Mouse (Mus musculus) stomach, postnatal 0 days (tissue): ENCODE measurements around the gene H2-Q6. TPM values are rescaled to one million over a fixed set of nuclear protein-coding genes. Genes with fewer than 3 reads are reported as not detected.
"Not testable (repeated sequence)": the region's sequence is repeated elsewhere in the genome, so short reads cannot be mapped to it uniquely, and the experiment has no call there.

Experiments used
- ATAC-seq: fragments of 200-750 bp; cut with Nextera tagmentation; 2 replicates; pipeline ENCODE4 v1.8.0; 2017; ENCODE audit not compliant: low FRiP score, low TSS enrichment
- DNase-seq: peaks from one replicate; pipeline ENCODE4 v3.0.0-alpha.2; 2016; ENCODE audit warnings: low spot score
- H3K27ac ChIP-seq: fragments of 300-500 bp; sonication (generic); replicated peaks from 2 replicates; pipeline ENCODE4 v1.5.1; 2014; ENCODE audit warnings: mild to moderate bottlenecking, control low read depth
- H3K27me3 ChIP-seq: fragments of 300-500 bp; sonication (generic); 2 replicates; pipeline ENCODE4 v1.6.1; 2014; ENCODE audit warnings: low read length; ENCODE audit not compliant: control insufficient read depth, insufficient read depth
- H3K36me3 ChIP-seq: fragments of 300-500 bp; sonication (generic); 2 replicates; pipeline ENCODE4 v1.6.1; 2014; ENCODE audit warnings: low read length, mixed read lengths; ENCODE audit not compliant: control insufficient read depth, insufficient read depth
- H3K4me1 ChIP-seq: fragments of 300-500 bp; sonication (generic); replicated peaks from 2 replicates; pipeline ENCODE4 v1.6.1; 2014; ENCODE audit warnings: antibody characterized with exemption; ENCODE audit not compliant: control insufficient read depth, insufficient read depth
- H3K4me2 ChIP-seq: fragments of 300-500 bp; sonication (generic); replicated peaks from 2 replicates; pipeline ENCODE4 v1.6.1; 2014; ENCODE audit warnings: low read depth, mild to moderate bottlenecking, control low read depth, moderate library complexity
- H3K4me3 ChIP-seq: fragments of 300-500 bp; sonication (generic); 2 replicates; pipeline ENCODE4 v1.5.1; 2014; ENCODE audit warnings: low read depth, low read length, control low read depth
- H3K9ac ChIP-seq: fragments of 300-500 bp; sonication (generic); 2 replicates; pipeline ENCODE4 v1.6.1; 2014; ENCODE audit warnings: mild to moderate bottlenecking, low read length, control low read depth, mixed read lengths
- H3K9me3 ChIP-seq: fragments of 300-500 bp; sonication (generic); 2 replicates; pipeline ENCODE4 v1.6.1; 2016; ENCODE audit warnings: low read length; ENCODE audit not compliant: control insufficient read depth
- CTCF ChIP-seq: IDR thresholded peaks from 2 replicates; pipeline ENCODE4 v1.5.1; 2016; ENCODE audit warnings: antibody characterized with exemption, low read depth, mild to moderate bottlenecking, moderate library complexity
- EP300 ChIP-seq: optimal IDR thresholded peaks from 2 replicates; pipeline ENCODE3; 2016; ENCODE audit warnings: antibody characterized with exemption
- WGBS: fragments of 180-500 bp; shearing (Covaris S2); extraction: QIAGEN DNeasy Blood & Tissue Kit; methylation state at CpG from one replicate; pipeline ENCODE4 v1.1.7; 2014; 5-methylcytosine and 5-hydroxymethylcytosine counted together
- polyA plus RNA-seq: library from polyadenylated mRNA; unstranded; fragments of >200 nt; fragmentation: Nextera tagmentation; extraction: Ambion mirVana; gene quantifications from 2 replicates; pipeline ENCODE4 v1.2.1, GENCODE M21; 2015

H2-Q6 gene
- polyA plus RNA-seq, 1 experiment from 2014 or later: 0.22 TPM

DNA sequence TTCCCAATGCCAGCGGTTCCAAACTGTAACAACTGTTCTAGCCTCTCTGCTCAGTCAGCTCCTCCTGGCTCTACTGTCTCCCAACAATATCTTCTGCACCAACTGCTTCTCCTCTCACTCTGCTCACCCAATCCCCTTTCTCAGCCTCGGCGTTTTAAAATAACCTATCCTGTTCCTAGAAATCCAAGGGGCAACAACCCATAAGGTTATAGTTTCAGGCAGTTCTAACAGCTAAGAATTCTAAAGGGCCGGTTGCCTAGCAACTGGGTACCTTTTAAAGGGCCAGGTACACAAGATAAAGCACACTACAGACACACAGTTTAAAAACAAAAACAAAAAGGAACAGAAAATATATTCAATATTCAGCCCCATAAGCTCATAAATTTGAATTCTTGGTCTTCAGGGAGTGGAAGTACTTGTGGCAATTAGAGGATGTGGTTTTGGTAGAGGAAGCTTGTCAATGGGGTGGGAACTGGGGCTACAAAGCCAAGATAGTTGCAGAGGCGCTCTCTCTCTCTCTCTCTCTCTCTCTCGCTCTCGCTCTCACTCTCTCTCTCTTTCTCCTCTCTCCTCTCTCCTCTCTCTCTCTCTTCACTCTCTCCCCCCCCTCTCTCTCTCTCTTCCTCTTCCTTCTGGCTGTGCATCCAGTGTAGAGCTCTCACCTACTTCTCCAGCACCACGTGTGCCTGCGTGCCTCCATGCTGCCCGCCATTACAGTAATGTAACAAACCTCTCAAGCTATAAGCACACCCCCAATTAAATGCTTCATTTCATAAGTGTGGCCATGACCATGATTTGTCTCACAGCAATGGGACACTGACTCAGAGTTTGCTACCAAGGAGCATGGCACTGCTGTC is 9.1 kb upstream of the H2-Q6 start:
- H3K4me1 ChIP-seq, H3K4me3 ChIP-seq, H3K27me3 ChIP-seq, H3K9me3 ChIP-seq, H3K4me2 ChIP-seq, ATAC-seq, H3K9ac ChIP-seq, H3K36me3 ChIP-seq, H3K27ac ChIP-seq, DNase-seq: not testable (repeated sequence)
- 83% methylated on average over 3 of the region's 10 CpGs for WGBS

- no peak for DNase-seq
- H3K9me3 ChIP-seq: no peaks in the 10 kb centered on the region
- H3K9ac ChIP-seq: no peak overlapping the region
- H3K36me3 ChIP-seq: no peaks in the 10 kb centered on the region
- WGBS: 63% methylated on average over 7 of the region's 7 CpGs
- no peak overlapping the region for H3K4me3 ChIP-seq
- no peak for ATAC-seq
- H3K4me1 ChIP-seq: no peaks in the 10 kb centered on the region
- no peaks in the 10 kb centered on the region for H3K27me3 ChIP-seq
- H3K4me2 ChIP-seq: no peak overlapping the region
- no peak for TF ChIP-seq CTCF
- no peak for TF ChIP-seq EP300
- H3K27ac ChIP-seq: no peak overlapping the region
These were observed 5.9 kb upstream of the H2-Q6 start for GRCm38 (mm10) chr17:35418772-35419171.

- WGBS: 59% methylated on average over 4 of the region's 4 CpGs
- not testable (repeated sequence) for H3K36me3 ChIP-seq, H3K27ac ChIP-seq, H3K9ac ChIP-seq, ATAC-seq, H3K4me1 ChIP-seq, H3K9me3 ChIP-seq, H3K27me3 ChIP-seq, DNase-seq, H3K4me2 ChIP-seq, H3K4me3 ChIP-seq
These were observed 5.1 kb upstream of the H2-Q6 start for GRCm38 (mm10) chr17:35419564-35419963.

DNA sequence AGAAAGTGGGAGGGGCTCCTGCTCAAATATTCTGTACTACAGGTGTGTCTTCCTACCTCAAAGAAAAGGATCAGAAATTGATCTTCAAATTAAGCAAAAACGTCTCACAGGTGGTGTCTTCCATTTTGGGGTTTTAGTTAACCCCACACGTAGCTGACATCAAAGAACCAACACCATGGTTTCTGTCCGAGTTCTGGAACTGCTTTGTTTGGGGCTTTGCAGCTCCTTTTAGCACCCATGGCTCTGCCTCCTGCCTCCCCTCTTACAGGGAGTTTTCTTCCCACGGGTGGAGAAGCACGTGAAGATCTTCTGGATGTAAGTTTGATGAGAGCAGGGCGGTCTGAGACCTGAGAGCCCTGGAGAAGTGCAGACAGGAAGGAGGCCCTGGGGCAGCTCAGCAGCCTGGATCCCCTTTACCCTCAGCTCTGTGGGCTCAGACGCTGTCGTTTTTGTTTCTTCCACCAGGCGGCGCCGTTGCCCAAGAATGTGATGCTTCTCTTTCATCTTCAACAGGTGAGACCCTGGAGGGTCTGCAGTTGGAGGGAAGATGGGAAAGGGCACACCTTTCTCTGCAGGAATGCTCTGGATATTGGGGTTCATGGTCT is 4.3 kb upstream of the H2-Q6 start:
- DNase-seq: peak; percentile 49
- not testable (repeated sequence) for H3K9ac ChIP-seq, H3K4me3 ChIP-seq, H3K27me3 ChIP-seq, H3K27ac ChIP-seq, H3K9me3 ChIP-seq, ATAC-seq, H3K36me3 ChIP-seq, H3K4me1 ChIP-seq, H3K4me2 ChIP-seq
- TF ChIP-seq CTCF: peak; percentile 77
- WGBS: 12% methylated on average over 11 of the region's 11 CpGs

DNA sequence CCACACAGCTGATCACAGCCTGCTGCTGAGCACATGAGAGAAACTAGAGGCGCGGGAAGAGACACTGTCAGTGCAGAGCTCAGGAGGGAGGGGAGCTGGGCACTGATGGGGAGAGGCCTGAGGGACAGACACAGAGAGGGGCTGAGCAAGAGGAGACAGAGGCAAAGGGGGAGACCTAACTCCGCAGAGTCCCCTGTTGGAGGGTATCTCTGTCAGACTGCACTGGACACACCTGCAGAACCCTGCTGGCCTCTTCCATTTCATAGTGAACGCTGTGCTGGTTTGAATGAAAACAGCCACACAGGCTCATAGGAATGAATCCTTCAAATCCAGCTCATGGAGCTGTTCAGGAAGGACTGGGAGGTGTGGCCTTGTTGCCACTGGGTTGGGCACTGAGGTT is 3.3 kb upstream of the H2-Q6 start:
- H3K4me3 ChIP-seq: not testable (repeated sequence)

GRCm38 (mm10) chr17:35422360-35422759 is 2.3 kb upstream of the H2-Q6 start:
- not testable (repeated sequence) for DNase-seq, ATAC-seq, H3K27ac ChIP-seq, H3K4me1 ChIP-seq, H3K4me3 ChIP-seq, H3K9ac ChIP-seq, H3K36me3 ChIP-seq, H3K4me2 ChIP-seq, H3K9me3 ChIP-seq, H3K27me3 ChIP-seq
- WGBS: 93% methylated on average over 5 of the region's 5 CpGs

More for the DNA sequence above, 3.3 kb upstream of the H2-Q6 start:
- not testable (repeated sequence) for DNase-seq, ATAC-seq, H3K27ac ChIP-seq, H3K4me2 ChIP-seq, H3K4me1 ChIP-seq, H3K9me3 ChIP-seq, H3K27me3 ChIP-seq, H3K9ac ChIP-seq, H3K36me3 ChIP-seq
- WGBS: 92% methylated on average over 4 of the region's 4 CpGs

DNA sequence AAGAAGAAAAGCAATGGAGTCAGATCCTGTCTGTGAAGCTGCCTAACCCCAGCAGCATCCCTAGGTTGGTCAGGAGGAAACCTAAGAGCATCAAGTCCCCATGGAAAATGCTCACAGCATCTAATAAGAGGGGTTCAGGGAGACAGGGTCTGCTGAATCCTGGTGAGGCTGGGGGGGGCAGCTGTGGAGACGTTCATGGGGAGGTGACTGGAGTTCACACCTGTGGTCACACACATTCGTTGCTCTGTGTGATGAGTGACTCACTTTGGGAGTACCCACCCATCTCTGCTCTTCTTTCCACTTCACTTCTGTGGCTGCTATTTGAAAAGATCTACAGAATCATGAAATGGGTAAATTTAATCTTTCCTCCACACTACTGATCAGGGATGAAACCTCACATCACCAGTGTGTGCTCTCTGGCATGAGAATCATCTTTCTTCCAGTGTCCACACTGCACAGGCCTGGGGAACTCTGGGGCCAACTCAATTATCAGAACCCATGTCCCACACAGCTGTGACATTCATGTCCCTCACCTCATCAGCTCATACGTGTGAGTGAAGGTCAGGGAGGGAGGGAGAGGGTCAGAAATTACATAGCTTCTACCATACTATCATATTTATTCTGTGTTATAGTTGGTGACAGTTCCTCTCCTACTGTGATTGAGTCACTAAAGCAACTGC is 1.4 kb upstream of the H2-Q6 start:
- 65% methylated on average over 3 of the region's 3 CpGs for WGBS

DNA sequence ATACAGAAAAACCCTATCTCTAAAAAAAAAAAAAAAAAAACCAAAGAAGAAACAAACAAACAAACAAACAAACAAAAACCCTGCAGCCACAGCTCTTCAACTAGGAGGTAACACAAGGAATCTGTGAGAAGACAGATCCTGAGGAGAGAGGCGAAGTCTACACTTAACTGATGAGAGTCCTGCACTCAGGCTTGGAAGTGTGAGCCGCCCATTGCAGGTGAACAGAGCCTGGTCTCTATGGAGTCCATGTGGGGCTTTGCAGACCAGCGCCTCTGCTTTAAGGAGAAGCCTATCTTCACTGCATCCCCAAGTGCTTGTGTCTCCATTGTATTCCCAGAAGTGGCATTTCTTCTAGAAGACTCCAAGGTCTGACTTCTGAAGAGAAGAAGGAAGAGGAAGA is 544 bp upstream of the H2-Q6 start:
- H3K36me3 ChIP-seq, H3K4me1 ChIP-seq, H3K4me3 ChIP-seq, H3K9me3 ChIP-seq, H3K9ac ChIP-seq, ATAC-seq, H3K4me2 ChIP-seq, H3K27ac ChIP-seq, DNase-seq, H3K27me3 ChIP-seq: not testable (repeated sequence)
- WGBS: 86% methylated on average over 3 of the region's 3 CpGs

More for the DNA sequence above, 1.4 kb upstream of the H2-Q6 start:
- H3K27ac ChIP-seq, H3K36me3 ChIP-seq, H3K27me3 ChIP-seq, H3K4me3 ChIP-seq, ATAC-seq, H3K4me1 ChIP-seq, H3K4me2 ChIP-seq, H3K9me3 ChIP-seq, H3K9ac ChIP-seq, DNase-seq: not testable (repeated sequence)
